Mouse (Mus musculus): ENCODE data around the gene 0610037L13Rik. TPM values are rescaled to one million over a fixed set of nuclear protein-coding genes. Genes with fewer than 3 reads are reported as not detected.

0610037L13Rik gene
- total RNA-seq, 2 experiments from 2014 or later = 41.9 to 50.1 TPM

- H3K4me3 ChIP-seq = peak within 1 kb of the TSS; percentile 77
- TF ChIP-seq CTCF (IDR thresholded peaks at IDR 0.05) = no peak
- peak; percentile 97 for DNase-seq
- intact Hi-C loops (cut with DNase I) = no loop called here
- H3K27ac ChIP-seq = peak within 1 kb of the TSS; percentile 96
Measured at GRCm38 (mm10) chr4:107879254-107880050, 10.2 kb upstream of the 0610037L13Rik start, which contains the start of gene Magoh. Gene Magoh, plus strand, starts transcription at chr4:107879755.

- intact Hi-C loops (cut with DNase I) = no loop called here
- no peak for DNase-seq
- Histone ChIP-seq H3K4me3 (no peak overlapping the region), H3K27ac (no peak overlapping the region)
- TF ChIP-seq CTCF (IDR thresholded peaks at IDR 0.05) = no peak
Measured at GRCm38 (mm10) chr4:107881631-107882030, 8.0 kb upstream of the 0610037L13Rik start.

GRCm38 (mm10) chr4:107886371-107886770, 3.2 kb upstream of the 0610037L13Rik start:
- intact Hi-C loops (cut with DNase I) = no loop called here
- DNase-seq = no peak
- Histone ChIP-seq H3K4me3 (no peak overlapping the region), H3K27ac (no peak overlapping the region)
- no peak for TF ChIP-seq CTCF (IDR thresholded peaks at IDR 0.05)

- Histone ChIP-seq H3K4me3 (peak overlapping the region; percentile 77), H3K27ac (peak overlapping the region; percentile 90)
- intact Hi-C loops (cut with DNase I) = no loop called here
- no peak for DNase-seq
- TF ChIP-seq CTCF (IDR thresholded peaks at IDR 0.05) = no peak
Measured at GRCm38 (mm10) chr4:107889385-107889730, 255 bp upstream of the 0610037L13Rik start.

GRCm38 (mm10) chr4:107892663-107893062, 3.0 kb downstream of the 0610037L13Rik start:
- H3K27ac ChIP-seq = no peak overlapping the region
- DNase-seq = no peak
- no peak overlapping the region for H3K4me3 ChIP-seq
- intact Hi-C loops (cut with DNase I) = no loop called here
- peak; percentile 69 for TF ChIP-seq CTCF (IDR thresholded peaks at IDR 0.05)

- intact Hi-C loops (cut with DNase I) = no loop called here
- DNase-seq = no peak
- Histone ChIP-seq H3K27ac (no peak overlapping the region), H3K4me3 (no peak overlapping the region)
- TF ChIP-seq CTCF (IDR thresholded peaks at IDR 0.05) = no peak
Measured at GRCm38 (mm10) chr4:107899211-107899927, 9.8 kb downstream of the 0610037L13Rik start.

GRCm38 (mm10) chr4:107900206-107900605, 10.6 kb downstream of the 0610037L13Rik start:
- intact Hi-C loops (cut with DNase I) = no loop called here
- TF ChIP-seq CTCF (IDR thresholded peaks at IDR 0.05) = no peak
- Histone ChIP-seq H3K27ac (no peak overlapping the region), H3K4me3 (no peak overlapping the region)
- no peak for DNase-seq

GRCm38 (mm10) chr4:107904252-107904651, 14.6 kb downstream of the 0610037L13Rik start:
- intact Hi-C loops (cut with DNase I) = no loop called here
- DNase-seq = no peak
- Histone ChIP-seq H3K4me3 (no peak overlapping the region), H3K27ac (no peak overlapping the region)
- no peak for TF ChIP-seq CTCF (IDR thresholded peaks at IDR 0.05)

GRCm38 (mm10) chr4:107906561-107906960, 16.9 kb downstream of the 0610037L13Rik start:
- no peak for DNase-seq
- H3K27ac ChIP-seq = no peak overlapping the region
- intact Hi-C loops (cut with DNase I) = no loop called here
- no peak overlapping the region for H3K4me3 ChIP-seq
- TF ChIP-seq CTCF (IDR thresholded peaks at IDR 0.05) = no peak

- DNase-seq = no peak
- intact Hi-C loops (cut with DNase I) = no loop called here
- H3K27ac ChIP-seq = no peak overlapping the region
- TF ChIP-seq CTCF (IDR thresholded peaks at IDR 0.05) = no peak
- H3K4me3 ChIP-seq = no peak overlapping the region
Measured at GRCm38 (mm10) chr4:107910020-107910419, 20.4 kb downstream of the 0610037L13Rik start.

GRCm38 (mm10) chr4:107920336-107920735, 30.7 kb downstream of the 0610037L13Rik start:
- Histone ChIP-seq H3K4me3 (no peak overlapping the region), H3K27ac (no peak overlapping the region; the same call in 1 of the 2 replicates)
- no peak for TF ChIP-seq CTCF (IDR thresholded peaks at IDR 0.05)
- no peak for DNase-seq
- intact Hi-C loops (cut with DNase I) = loop anchor here (10.0 kb wide), 2 partner anchors 154 to 384 kb away; partner anchors contain the start of gene Zyg11b

GRCm38 (mm10) chr4:107921152-107921695, 31.6 kb downstream of the 0610037L13Rik start:
- intact Hi-C loops (cut with DNase I) = loop anchor here (10.0 kb wide), 2 partner anchors 154 to 384 kb away; partner anchors contain the start of gene Zyg11b
- H3K27ac ChIP-seq = peak overlapping the region; percentile 98; the same call in 1 of the 2 replicates
- no peak for TF ChIP-seq CTCF (IDR thresholded peaks at IDR 0.05)
- peak overlapping the region; percentile 91 for H3K4me3 ChIP-seq
- DNase-seq = no peak

GRCm38 (mm10) chr4:107921952-107922351, 32.3 kb downstream of the 0610037L13Rik start:
- DNase-seq = no peak
- TF ChIP-seq CTCF (IDR thresholded peaks at IDR 0.05) = no peak
- intact Hi-C loops (cut with DNase I) = loop anchor here (10.0 kb wide), 2 partner anchors 153 to 383 kb away; partner anchors contain the start of gene Zyg11b
- peak overlapping the region; percentile 91 for H3K4me3 ChIP-seq
- H3K27ac ChIP-seq = peak overlapping the region; percentile 98

Measured in gastrocnemius, adult 2 months (tissue).